Mouse (Mus musculus) layer of hippocampus, postnatal 36 days (tissue): ENCODE data around the gene Egfl8. TPM values are rescaled to one million over a fixed set of nuclear protein-coding genes. Genes with fewer than 3 reads are reported as not detected.
A peak's percentile ranks its signal among the peaks of the same experiment; 100 is the strongest.

ENCODE experiments used
- DNase-seq, 2 experiments: peaks; one replicate each; pipeline ENCODE4 v3.0.0; 2022
- total RNA-seq, 2 experiments: library from RNA; stranded (reverse); gene quantifications; 2 replicates each; pipeline ENCODE4 v1.2.3; 2021

The Egfl8 gene
- 1 to 10 TPM; 1.8 to 2.0 TPM for total RNA-seq

DNA sequence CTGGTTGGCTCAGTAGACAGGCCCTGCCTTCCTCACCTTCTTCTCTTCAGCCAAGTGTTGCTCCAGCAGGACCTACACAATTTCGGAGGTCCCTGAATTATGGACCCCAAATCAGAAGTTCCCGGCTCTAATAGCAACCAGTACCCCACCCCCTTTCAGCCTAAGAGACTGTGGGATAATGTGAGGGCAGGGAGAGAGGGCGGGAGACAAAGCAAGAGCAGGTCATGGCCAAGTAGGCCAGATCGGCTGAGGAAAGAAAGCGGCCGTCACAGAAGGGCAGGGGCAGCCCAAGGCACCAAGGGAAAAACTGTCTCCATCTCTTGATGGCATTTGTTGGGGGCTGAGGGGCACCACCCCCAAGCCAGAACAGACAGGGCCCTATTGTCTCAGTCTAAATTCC, at the start of gene Egfl8:
Egfl8 (minus strand) TSS at position 101 of the 400 bp plus-strand sequence.
- DNase-seq, result no peak

DNA sequence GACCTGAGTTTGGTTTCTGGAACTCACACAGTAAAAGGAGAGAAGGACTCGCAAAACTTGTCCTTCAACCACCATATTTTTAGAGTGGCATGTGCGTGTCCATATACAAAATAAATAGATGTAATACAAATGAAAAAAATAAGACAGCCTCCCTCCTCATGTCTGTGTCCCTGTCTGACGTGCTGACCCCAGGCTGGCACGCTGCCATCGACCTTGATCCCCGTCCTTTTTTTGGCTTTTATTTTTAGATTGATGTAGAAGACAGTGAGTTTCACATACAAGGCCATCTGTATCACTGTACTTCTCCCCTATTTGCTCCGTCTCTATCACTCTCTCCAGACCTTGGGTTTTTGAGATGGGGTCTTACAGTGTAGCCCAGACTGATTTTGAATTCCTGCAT, 48.7 kb upstream of the Egfl8 start:
- no peak for DNase-seq

DNA sequence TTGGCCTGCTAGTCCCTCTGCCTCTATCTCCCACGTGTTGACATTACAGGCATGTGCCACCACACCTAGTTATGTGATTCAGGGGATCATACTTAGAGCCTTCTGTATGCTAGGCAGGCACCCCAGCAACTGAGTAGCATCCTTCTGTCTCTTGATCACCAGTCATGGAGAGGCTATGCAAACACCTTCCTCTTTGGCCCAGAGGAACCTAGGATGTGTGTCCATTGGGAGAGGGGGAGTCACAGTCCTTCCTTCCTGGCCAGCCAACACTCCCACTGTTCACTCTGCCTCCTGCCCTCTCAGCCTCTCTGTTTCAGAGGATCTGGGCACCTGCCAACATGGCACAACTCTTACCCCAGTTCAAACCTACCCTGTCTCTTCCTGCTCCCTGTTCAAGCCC, 47.8 kb upstream of the Egfl8 start:
- DNase-seq, result no peak

DNA sequence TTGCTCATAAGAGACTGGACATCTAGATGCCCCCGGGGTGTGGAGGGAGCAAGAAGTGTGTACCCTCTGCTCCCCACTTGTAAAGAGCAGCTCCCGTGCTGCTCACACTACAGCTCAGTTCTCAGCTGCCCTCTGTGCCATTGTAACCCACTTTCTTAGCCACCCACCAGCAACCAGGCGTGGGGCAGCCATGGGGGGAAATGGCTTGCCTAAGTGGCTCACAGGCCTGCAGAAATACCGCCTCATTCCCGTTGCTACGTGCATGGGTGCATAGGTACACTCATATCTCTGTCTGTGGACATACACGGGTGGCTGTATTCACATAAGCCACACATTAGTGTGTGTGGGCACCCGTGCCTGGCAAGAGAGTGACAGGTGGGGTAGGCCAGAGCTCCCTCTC, 47.2 kb upstream of the Egfl8 start:
- DNase-seq, result no peak

DNA sequence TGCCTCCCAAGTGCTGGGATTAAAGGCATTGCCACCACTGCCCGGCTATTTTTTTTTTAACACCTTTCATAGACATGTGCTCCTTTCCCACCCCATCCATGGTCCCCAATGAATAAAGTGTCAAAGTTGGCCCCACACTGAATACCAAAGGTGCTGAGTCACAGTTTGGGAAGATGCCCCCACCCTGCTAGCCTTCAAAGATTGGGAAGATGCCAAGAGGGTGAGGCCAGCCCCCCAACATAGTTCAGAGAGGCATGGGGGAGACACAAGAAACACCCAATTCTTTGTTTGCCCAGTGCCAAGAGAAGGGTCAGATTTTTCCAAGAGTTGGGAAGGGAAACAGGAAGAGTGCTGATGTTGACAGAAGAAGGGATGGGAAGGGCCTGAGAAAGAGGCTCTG, 46.7 kb upstream of the Egfl8 start:
- no peak for DNase-seq

DNA sequence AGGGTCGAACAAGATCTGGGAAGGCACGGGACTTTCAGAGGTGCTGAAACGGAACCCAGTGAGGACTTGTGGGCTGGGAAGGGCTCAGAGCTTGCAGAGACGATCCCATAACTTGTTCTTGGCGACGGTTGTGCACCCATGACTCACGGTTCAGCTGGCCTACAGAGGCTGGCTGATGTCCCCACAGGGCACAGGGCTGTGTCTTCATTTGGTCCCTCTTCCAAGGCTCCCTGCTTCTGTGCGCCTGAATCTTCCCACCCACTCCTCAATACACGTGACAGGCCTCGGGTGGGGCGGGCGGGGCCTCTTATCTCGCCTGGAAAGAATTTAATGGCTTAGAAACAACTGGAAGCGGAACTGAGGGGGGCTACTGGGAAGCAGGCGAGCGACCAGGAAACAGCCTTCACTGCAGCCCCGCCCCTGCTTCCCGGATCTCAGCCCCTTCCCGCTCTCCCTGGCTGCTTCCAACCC, 45.4 kb upstream of the Egfl8 start:
- DNase-seq, result no peak

DNA sequence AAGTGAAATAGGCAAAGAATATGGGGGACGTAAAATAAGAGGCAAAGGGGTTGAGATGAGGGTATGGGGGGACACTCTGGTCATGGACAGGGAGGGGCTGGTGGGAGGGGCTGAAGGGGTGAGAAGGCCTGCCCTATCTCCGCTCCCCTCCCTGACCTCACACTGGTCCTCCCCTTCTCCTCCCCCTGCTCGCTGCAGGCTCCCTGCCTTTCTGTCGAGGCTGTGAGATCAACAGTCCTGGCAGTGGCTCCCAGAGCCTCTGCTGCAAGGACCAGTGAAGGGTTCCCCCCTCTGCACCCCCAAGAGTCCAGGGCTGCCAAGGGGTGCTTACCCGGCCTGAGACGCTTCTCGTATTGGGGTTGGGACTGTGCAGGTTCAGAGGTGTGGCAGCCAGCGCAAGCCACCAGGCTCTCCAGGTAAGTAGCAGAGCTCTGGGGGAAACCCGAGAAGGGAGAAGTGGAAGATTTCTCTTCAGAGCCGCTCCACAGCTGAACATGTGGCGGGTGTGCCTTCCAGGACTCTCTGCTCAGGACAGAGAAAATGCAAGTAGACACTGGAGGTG, 44.6 kb upstream of the Egfl8 start:
- DNase-seq, result no peak

DNA sequence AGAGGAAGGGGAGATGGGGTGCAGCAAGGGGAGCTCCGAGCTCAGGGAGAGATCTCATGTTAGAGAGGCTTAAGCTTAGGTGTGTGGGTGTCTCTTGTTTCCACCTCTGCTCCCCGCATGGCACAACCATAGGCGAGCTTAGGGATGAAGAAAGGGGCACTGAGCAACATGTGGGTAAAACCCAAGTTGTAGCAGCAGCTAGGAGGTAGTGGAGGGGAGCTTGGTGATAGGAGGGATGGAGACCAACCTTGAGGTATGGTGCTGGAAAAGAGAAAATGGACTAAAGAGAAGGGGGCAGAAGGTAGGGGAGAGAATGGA, 44.1 kb upstream of the Egfl8 start:
- no peak for DNase-seq

DNA sequence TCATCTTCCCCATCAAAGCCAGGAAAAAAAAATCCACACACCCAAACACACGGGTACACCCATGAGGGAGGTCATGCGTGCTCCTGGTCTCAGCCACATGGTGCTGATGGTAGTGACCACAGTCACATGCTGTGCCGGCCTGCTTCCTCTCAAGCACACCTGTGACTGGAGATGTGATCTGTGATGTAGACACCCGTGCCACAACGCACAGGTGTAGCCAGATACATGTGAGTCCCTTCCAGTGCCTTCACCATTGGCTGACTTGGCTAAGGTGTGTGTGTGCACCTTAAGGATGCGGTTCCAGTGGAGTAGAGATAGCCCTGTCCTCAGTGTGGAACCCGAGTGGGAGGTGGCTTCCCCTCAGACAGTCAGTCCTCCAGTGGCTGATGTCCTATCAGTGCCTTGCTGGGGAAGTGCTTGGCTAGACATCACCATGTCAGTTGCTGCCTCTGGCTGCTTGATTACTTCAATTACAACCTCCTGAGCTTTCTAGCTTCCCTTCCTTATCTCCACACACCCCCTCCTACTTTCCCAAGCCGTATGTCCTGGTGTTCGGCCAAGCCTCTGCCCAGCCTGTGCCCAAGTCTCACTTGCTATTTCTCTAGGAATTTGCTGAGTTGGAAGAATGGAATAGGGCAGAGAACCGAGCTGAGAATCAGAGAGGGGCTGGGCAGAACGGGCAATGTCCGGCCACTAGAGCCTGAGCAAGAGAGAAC, 43.6 kb upstream of the Egfl8 start:
- DNase-seq, result no peak

DNA sequence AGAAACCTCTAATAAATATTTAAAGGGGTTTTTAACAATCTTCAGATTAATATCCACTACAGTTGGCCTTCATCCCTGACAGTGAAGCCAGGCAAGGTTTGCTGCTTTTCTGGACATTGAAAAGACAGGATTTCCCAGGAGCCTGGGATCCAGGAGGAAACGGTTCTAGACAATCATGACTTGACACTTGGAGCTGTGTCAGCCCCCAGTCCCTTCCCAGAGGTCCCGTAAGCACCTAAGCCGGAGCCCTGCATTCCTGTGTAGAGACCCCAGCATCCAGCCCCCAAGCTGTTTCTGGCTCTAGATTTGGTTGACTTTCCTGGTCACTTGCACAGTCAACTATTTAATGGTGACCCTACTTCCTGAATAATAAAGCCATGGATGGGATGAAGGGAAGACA, 42.8 kb upstream of the Egfl8 start:
- DNase-seq, result no peak

DNA sequence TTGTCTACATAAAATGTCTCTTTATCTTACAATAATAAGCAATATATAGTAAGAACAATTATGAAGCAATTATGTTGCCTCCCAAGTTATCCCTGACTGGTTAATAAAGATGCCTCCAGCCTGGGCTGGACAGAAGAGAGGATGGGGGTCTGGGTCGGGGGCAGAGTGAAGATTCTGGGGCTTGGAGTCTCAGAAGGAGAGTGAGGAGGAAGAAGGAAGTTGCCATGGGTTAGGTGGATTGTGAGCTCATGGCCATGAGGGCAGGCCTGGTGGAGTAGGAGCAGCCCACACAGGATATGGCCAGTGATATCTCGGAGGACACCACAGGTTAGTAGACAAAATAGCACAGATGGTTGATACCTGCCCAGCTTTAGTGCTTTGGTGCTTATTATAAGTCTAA, 42.4 kb upstream of the Egfl8 start:
- no peak for DNase-seq

DNA sequence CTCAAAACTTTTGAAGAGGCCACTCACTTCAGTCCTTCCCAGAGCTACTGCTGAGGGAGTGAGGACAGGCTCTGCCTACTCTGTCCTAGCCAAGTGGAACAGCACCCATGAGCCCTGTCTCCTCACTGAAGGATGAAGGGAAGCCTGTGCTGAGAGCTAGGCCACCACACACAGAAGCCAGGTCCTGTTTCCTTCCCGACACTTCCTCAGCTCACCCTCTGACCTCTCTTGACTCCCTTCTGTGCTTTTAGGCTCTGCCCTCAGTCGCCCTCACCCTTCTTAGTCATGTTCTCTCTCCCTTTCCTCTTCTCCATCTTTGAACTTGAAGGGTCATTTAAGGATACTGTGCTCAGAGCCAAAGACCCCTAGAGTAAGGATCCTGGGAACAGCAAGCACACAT, 41.5 kb upstream of the Egfl8 start:
- DNase-seq, result no peak

DNA sequence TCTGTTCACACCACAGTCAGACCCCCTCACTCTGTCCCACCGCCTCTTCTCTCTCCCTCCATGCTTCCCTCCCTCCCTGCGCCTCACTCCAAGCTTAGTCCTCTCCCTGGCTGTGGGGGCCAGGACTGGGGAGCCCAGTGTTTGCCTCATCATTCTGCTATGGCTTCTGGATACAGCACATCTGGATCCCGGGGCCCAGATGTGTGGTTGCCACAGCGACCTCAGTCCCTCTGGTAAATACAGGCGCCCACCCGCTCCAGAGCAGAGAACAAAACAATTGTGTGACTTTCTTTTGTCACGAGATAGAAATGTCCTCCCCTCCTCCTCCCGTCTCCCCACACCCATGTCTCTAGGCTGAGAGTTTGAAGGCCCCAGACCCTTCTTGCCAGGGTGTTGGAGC, 40.9 kb upstream of the Egfl8 start:
- DNase-seq, result no peak

DNA sequence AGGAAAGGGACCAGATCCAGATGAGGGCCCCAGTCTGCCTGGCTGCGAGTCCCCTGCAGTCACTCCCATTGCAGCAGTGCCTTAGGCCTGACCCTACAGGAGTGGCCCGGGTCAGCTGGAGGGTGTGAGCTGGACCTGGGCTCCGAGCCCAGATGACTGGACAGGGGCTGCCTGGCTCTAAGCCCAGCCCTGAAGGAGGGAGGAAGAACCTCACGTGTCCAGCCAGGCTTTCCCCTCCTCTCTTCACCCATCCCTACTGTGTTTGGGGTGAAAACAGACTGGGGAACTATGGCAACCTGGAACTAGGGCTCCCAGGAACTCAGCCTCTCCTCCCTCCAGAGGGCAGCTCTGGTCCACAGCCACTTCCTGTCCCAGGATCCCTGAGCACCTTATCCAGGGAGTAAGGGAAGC, 39.8 kb upstream of the Egfl8 start:
- peak in 1 of 2 experiments; percentile 66 for DNase-seq

DNA sequence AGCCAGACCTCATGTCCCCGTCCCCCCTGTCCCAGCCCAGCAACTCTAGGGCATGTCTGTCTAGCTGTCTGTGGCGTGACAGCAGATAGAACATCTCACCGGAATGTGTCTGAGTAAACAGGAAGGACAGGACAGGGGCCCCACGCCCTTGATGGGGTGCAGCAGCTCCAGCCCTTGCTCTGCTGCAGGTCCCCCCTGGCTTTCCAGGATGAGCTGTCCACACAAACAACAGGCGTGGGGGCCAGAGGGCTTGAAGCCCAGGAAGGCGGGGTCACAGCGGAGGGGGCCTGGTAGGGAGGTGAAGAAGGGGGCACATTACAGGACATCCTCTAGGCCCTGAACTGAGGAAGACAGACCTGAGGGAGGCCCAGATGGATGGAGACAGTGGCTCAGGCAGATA, 39.4 kb upstream of the Egfl8 start:
- DNase-seq, result peak in 1 of 2 experiments; percentile 19

DNA sequence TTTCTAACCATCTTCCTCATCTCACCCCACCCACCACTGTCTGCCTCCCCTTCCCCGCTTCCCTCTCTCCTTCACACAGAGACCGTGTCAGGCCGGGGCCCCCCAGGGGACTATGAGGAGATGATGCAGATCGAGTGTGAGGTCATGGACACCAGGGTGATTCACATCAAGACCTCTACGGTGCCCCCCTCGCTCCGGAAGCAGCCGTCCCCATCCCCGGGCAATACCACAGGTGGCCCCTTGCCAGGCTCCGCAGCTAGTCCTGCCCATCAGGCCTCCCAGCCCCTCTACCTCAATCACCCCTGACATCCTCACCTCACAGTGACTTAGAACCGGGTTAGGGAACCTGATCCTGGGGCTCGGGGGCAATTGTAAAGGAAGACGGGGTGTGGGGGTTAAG, 38.6 kb upstream of the Egfl8 start:
- no peak for DNase-seq

DNA sequence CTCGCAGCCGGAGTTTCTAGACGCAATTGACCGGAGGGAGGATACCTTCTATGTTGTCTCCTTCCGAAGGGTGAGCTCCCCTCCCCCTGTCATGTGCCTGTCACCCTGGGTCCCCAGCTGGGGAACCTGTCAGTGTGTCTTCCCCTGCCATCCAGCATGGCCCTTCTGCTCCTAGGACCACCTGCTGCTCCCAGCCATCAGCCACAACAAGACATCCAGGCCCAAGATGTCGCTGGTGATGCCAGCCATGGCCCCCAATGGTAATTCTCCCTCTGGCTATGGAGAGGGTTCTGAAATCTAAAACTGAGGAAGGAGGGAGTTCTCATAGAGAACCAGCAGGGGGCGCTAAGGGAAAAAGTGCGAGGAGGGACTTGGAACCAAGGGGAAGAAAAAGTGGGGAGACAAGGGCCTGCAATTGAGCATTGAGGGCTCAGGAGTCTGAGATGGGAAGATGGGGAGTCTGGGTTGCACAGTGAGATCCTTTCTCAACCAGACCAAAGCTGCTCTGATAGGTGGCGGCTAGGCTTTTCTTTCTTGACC, 38.0 kb upstream of the Egfl8 start:
- DNase-seq, result peak in 1 of 2 experiments; percentile 66

DNA sequence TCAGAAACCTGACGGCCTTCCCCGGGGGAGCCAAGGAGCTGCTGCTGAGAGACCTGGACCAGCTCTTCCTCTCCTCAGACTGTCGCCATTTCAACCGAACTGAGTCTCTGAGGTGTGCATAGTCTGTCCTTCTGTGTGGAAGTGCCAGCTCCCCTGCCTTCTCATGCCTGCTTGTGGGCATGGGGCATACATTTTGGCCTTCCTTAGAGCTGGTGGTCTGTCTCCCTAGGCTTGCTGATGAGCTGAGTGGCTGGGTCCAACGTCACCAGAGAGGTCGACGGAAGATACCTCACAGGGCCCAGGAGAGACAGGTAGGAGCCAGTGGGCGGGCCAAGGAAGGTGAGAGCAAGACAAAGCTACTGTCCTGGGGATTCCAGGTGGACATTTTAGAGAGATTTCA, 37.2 kb upstream of the Egfl8 start:
- no peak for DNase-seq

DNA sequence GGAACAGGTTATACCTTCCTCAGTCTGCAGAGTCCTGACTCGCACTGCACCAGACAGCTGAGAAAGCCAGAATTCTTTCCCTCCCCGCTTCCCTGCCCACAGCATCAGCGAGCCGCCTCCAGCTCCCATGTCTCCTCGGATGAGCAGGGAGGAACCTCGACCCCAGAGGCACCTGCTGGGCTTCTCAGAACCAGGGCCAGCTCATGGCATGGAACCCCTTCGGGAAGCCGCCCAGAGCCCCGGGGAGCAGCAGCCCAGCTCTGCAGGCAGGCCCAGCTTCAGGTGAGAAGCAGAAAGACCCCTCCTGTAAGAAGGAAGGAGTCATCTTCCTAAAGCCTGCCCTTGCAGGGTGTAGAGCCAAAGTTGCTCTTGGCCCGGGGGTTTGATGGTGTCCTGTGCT, 36.8 kb upstream of the Egfl8 start:
- DNase-seq, result no peak

DNA sequence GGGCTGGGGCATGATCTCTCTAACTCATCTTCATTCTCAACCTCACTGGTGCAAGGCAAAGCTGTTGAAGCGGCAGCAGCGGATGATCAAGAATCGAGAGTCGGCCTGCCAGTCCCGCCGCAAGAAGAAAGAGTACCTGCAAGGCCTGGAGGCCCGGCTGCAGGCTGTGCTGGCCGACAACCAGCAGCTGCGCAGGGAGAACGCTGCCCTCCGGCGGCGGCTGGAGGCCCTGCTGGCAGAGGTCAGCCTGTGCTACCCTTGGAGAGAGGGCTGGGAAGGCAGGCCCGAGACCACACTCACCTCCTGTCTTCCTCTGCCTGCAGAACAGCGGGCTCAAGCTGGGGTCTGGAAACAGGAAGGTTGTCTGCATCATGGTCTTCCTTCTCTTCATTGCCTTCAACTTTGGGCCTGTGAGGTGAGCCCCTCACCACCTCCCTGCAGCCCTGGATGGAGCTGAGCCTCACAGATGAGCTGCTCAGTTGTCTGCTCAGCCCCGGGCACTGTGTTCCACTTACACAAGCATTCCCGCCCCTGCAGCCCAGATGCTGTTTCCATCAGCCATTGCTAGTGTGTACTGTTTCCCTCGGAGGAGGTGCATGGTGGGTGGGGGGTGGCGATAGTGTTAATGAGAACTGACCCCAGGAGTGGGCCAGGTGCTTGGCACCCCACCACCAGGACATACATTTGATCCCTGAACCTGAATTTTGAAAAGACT, 35.9 kb upstream of the Egfl8 start:
- DNase-seq, result peak in 1 of 2 experiments; percentile 69

DNA sequence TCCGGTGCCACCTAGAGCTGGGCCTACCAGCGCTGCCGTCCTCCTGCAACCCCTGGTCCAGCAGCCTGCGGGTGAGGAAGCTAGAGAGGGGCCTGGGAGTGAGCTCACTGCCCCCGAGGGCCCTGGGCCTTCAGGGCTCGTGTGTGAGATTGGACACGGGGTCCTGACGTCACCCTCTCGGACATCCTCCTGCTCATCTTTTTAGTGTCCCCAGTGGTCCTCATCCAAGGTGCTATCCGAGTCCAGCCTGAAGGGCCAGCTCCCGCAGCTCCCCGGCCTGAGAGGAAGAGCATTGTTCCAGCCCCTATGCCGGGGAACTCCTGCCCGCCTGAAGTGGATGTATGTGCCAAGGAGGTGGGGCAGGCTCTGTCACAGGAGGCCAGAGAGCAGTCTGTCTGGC, 35.0 kb upstream of the Egfl8 start:
- no peak for DNase-seq

DNA sequence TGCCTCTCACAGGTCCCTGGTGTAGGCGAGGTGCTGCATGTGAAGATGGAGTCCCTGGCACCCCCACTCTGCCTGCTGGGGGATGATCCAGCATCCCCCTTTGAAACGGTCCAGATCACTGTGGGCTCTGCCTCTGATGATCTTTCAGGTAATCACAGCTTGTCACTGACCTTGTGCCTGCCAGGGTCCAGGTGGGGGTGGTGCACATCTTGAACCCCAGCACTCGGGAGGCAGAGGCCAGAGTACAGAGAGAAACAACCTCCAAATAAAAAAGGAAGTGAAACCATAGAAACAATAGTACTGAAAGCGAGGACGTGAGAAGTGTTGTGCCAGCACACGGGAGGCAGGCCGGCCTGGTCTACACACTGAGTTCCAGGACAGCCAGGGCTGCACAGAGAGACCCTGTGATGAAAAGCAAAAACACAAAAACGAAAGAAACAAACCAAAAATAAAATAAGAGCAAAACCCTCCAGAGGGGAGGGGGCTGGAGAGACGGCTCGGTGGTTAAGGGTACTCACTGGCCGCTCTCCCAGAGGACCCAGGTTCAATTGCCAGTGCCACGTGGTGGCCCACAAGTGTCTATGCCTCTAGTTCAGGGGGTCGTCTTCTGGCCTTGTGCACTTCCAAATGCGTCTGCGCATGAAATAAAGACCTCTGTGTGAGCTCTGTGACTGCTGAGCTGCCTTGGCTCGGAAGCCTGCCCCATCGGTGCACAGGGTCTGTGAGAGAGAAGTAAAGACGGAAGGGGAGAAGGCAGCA, 33.5 kb upstream of the Egfl8 start:
- no peak for DNase-seq
